Mouse (Mus musculus) ovary, postnatal 36 days (tissue): ENCODE results near the gene Emc6.

Experiments
- DNase-seq: peaks from one replicate; pipeline ENCODE4 v3.0.0; 2022; ENCODE audit warnings: low spot score, mixed read lengths

Gene Emc6

DNA sequence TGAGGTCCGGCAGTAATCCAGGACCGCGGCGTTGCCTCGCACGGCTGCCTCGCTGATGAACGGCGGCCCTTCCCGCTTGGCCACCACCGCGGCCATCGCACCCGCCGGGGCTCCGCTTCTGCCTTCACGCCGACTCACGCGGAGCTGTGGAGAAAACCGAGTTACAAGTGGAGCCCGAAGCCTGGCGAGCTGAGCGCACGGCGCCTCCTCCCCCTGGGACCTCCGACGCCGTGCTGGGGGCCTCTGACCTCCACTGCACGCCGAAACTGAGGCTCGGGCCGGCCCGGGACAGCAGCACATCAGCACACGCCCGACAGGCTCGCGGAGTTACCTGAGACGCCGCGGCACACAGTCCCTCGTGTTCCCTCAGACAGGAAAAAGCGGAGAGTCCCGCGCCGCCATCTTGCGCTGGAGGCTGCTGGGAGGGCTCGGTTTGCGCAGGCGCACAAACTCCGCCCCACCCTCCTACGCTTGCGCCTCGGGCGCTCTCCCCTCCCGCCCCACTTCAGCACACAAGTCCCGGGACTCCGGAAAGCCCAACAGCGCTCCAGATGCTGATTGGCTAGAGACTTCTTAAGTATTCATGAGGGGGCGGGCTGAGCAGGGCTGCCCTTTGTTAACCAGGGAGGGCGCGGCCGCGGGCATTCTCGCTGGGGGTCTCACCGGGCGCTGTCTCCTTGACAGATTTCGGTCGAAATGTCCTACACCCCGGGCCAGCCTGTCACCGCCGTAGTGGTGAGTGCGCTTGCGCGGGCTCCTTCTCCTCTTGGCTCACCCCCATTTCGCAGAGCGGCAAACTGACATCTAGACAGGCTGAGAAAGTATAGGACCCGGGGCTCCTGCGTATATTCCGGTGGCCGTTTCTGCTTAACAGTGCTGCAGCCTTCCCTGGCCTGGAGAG, at the start of gene Emc6, which contains the start of gene Tax1bp3:
TSS of gene Emc6 (minus strand) at position 430 of the 901 bp plus-strand sequence.
TSS of gene Tax1bp3 (plus strand) at position 476 of the 901 bp plus-strand sequence.
- DNase-seq, result peak; percentile 96

DNA sequence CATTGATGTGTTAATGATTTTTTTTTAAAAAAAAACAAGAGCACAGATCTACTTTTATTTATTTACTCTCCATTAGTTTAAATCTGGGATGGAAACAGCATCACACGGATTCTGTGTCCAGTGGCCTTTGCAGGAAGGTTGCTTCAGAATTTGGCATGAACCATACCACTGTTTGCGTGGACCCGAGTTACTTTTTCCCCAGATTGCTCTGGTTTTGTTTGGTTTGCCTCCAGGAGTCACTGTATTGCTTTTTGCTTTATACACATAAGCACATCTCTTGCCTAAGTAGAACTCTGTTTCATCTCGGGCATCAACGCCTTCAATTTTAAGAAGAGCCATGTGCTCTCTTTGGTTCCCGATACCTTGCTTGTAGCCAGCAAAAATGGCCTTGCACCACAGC, 49.0 kb upstream of the Emc6 start:
- no peak for DNase-seq

DNA sequence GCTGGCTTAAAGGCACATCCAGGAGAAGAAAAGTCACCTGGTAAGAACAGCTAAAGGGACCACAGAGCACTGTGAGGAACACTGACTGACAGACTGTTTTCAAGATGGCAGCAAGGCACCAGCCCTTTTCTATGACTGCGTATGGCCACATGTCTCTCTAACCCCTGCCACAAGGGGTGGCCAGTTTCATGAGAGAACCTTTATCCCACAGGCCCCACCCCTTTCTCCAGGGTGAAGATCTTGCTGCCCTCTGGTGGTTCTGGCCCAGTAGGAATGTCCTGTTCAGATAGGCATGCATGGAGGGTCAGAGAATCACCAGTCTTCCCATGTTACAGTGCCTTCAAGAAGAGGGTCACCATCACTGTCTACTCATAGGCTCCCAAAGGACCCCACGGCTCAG, 47.1 kb upstream of the Emc6 start:
- DNase-seq, result no peak

DNA sequence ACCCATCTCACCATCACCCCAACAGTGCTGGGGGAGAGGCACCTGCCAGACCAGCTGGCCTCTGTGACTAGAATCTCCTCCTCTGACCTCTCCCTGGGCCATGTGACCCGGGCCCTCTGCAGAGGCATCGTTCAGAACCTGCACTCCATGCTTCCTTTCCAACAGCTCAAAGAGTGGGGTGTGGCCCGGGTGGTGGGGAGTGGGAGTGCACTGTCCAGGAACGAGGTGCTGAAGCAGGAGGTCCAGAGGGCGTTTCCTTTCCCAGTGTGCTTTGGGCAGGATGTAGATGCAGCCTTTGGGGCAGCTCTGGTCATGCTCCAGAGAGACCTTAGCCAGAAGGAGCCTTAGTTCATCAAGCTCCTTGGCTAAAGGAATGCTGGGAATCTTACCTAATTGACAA, 46.0 kb upstream of the Emc6 start:
- no peak for DNase-seq

DNA sequence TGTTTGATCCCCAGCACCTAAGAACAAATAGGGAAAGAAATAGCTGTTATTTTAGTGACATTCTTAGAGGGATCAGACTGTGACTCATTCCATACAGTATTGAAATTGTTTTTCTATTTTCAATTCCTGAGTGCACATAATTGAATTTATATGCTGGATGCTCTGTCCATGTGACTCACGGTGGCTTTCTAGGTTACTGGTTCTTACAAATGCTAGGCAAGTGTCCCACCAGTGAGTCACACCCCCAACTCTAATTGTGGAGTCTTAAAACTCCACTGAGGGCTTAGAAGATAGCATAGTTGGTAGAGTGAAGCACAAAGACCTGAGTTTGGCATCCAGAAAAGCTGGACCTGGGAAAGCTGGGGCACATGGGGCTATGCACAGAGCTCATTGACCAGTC, 43.8 kb upstream of the Emc6 start:
- DNase-seq, result no peak

DNA sequence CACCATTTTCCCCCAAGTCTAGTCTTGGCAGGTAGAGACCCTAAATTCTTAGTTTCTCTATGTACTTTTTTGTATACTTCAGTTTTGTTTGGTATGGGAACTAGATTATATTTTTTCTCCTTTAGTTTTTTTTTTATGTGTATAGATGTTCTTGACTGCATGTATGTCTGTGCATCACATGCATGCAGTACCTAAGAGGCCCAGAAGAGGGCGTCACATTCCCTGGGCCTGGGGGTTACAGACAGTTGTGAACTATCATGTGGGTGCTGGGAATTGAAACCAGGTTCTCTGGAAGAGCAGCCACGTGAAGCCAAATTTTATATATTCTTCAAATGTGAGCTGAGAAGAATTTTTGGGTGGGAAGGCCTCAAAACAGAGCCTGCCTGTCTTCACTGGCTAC, 42.8 kb upstream of the Emc6 start:
- DNase-seq, result no peak

DNA sequence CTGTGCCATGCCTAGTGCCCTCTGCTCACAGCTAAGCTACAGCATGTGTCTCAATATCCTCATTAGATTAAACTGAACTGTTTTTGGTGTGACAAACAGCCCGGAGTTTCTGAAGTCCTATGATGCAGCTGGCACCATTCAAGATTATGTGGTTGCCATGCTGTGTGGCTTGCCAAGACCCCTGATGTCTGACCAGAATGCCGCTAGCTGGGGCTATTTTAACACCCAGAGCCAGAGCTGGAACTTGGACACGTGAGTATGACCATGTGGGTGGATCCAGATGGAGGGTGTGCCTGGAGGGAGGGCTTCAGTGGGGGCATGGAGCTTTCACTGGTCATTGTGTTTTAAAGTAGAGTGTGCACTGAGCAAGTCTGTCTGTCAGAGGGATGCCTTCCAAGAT, 37.1 kb upstream of the Emc6 start:
- DNase-seq, result no peak

DNA sequence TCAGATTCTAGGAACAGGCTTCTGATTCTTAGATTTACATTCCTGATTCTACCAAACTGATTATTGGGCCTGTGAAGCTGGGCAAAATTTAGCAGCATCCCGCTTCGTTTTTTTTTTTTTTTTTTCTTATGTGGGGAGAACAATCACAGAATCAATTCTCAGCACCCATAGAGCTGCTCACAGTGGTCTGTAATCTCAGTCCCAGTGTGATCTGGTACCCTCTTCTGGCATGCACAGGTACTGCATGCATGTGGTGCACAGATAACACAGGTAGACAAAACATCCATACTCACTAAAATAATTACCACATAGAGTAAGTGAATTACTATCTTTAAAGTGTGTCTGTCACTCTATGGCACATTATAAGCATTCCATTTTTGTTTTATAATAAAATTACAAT, 30.8 kb upstream of the Emc6 start:
- DNase-seq, result no peak

DNA sequence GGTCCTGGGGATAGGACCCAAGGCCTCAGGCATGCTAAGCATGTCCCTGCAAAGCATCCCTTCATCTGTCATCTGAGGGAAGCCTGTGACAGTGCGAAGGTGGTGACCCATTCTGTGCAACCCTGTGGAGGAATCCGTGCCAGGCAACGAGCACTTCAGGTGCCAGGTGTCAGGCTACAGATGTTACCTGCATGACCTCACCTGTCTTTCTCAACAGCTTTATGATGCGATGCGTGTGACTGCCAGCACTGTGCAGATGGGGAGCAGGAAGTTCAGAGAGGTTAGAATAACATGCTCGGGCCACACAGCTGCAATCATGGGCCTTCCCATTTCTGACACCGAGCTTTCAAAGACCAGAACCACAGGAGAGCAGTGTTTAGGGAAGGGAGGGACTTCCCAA, 28.4 kb upstream of the Emc6 start:
- DNase-seq, result no peak

DNA sequence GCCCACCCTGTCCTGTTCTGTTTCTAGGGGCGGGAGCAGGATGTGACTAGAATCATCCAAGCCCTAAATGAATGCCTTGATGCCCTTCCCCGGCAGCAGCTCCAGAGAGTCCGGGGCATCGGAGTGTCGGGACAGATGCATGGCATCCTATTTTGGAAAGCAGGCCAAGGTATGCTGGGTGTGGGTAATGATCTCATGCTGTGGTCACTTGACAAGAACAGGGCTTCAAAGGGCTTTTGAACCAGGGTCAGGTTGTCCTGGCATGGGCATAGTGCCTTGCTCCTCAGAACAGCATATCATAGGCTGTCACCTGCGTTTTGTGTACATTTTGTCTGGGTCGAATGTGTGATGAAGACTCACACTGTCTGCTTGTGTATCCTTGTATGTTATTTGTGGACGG, 27.1 kb upstream of the Emc6 start:
- no peak for DNase-seq

DNA sequence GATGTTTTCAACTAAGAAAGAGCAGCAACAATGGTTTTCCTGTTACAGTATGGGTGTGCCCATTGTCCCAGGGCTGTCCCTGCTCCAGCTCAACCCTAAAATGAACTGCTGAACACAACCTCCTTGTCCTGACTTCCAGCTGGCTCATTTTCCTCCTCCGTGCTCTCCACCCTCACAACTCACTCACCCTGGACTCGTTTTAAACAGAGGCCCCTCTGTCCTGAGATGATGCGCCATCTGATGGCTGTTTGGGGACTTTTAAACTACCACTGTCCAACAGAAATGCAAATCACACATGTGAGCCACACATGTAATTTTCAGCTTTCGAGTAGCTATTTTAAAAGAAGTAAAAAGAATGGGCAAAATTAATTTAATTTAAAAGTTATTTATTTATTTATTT, 24.8 kb upstream of the Emc6 start:
- DNase-seq, result no peak

DNA sequence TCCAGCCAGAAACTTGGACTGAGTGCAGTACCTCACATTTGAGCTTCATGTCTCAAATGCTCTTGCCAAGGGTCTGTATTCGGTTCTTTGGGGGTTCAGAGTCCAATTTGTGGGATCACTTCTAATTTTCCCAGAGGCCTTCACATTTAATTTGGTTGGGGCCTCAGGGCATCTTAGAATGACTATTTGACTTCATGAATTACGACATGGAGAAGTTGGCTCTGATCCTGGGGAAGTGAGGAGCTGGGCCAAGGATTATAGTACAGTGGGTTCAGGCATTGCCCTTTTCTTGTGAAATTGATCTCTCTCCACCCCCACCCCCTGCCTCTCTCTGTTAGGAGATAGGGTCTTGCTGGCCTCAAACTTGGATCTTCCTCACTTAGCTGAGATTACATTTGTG, 24.2 kb upstream of the Emc6 start:
- no peak for DNase-seq

DNA sequence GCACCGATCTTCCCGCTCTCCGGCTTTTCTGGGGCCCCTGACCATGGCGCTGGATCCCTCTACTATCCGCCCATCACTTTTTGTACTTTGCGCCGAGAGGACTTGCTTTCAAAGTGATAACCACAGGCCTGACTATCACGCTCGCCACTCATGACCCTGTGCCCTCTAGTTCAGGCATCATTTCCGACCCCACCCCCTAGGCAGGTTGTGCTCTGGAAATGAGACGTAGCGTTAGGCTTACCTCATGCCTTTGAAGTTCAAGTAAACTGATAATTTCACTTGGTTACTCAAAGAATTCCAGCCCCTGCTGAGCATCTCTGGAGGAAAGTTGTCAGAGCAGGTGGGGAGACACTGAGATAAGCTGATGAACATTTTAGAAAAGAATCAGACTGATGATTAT, 23.0 kb upstream of the Emc6 start:
- DNase-seq, result no peak

DNA sequence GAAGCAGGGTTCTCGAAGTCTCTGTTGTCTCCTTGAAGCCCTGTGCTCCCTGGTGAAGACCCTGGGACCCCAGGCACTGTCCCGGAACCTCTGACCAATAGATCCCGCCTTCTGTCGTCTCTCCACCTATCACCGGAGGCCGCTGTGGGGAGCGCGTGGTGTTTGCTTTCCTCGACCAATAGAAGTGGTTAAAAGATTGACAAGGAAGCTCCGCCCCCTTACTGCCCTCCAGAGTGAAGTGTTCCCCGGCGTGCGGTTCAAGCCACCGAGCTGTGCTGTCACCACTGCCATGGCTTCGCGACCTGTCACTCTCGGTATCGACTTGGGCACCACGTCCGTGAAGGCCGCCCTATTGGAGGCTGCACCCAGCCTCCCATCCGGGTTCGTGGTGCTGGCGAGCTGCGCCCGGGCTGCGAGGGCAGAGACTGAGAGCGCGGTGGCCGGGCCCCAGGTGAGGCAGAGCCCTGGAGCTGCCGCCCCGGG, 22.4 kb upstream of the Emc6 start, which contains the start of gene Shpk:
TSS of gene Shpk (plus strand) at position 231 of the 483 bp plus-strand sequence.
- peak; percentile 90 for DNase-seq

DNA sequence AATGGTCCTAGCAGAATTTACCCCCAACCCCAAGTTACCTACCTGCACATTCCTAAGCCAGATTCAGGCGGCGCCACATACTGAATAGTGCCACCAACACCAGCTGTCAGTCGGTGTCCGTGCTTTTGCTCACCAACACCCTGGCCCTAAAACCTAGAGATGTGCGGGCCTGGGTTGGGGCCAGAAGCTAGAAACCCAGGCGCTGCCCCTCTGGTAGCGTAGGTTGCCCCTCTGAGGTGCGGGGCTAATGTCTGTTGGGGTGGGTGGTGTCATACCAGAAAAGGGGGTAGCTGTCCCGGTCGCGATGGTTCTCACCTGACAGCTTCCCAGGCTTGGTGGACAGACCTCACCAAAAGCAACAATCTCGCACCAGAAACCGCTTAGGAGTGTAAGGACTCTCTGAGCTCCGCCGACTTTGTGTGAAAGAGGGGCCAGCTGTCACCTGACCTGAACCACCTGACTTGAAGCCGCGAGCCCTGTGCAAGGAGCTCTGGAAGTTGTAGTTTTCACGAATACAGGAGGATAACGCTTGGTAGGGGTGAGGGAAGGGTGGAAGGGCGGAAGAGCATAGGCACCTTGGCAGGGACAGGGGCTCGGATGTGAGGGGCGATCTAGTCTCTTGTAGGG, 21.9 kb upstream of the Emc6 start, which contains the start of gene Ctns:
TSS of gene Ctns (minus strand) at position 440 of the 627 bp plus-strand sequence.
- no peak for DNase-seq

DNA sequence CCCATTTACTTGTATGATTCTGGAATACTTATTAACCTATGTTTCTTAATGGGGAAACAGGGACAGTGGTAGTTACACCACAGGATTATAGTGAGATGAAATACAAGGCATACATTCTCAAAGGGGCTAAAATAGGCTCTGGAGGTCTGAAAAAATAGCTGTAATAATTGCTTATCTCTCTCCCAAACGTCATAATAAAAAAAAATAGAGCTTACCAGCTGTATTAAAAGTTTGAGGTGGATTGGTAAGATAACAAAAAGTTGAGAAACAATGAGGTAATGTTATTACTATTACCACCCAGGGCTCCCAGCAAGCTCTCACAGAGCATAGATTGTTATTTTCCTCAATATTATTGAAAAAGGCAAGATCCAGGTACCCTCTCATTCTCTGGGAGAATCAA, 21.4 kb upstream of the Emc6 start:
- no peak for DNase-seq

DNA sequence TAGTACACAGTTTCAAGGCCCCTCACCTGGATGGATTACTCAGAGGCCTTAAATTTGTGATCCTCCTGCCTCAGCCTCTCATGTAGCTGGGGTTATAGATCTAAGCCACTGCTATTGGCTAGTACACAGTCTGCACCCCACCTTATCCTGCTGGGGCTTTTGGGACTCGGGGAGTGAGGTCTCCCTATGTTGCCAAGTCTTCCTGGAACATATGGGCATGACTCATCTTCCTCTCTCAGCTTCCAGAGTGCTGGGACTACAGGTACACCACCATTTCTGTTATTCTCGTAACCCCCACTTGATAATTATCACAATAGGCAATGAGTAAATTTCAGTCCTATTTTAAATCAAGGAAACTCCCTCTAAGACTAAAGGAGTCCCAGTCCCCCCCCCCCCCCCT, 17.6 kb upstream of the Emc6 start:
- DNase-seq, result no peak

DNA sequence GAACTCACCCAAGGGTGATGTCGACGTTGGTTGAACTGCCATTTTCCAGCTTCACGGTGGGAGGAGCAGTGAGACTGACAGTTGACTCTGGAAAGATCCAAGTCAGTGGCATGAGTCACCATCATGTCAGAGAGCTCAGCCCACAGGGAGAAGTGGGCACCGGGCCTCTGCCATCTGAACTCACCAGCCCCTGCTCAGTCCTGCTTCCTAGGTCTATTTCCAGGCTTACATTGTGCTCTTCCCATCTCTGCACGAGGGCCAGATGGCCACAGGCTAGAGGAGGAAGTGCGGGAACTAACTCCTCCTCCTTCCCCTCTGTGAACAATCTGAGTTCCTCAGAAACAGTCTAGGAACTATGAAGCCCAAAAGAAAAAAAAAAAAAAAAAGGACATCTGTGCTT, 16.2 kb upstream of the Emc6 start:
- no peak for DNase-seq

DNA sequence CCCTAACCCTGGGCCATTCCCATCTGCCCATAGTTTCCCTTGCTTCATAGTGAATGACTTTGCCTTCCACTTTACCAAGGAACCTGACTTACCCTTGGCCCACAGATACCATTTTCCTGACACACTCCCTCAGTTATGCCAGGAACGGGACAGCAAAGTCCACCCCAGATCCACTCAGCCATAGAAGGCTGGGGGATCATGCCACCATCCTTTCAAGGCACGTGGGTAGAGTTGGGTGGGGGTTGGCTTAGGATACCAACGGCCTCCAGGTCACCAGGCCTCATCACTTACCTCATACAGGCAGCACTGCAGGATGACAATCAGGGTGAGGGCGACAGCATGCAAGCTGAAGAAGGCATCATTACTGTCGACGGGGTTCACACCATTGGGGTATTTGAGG, 10.4 kb upstream of the Emc6 start:
- no peak for DNase-seq

DNA sequence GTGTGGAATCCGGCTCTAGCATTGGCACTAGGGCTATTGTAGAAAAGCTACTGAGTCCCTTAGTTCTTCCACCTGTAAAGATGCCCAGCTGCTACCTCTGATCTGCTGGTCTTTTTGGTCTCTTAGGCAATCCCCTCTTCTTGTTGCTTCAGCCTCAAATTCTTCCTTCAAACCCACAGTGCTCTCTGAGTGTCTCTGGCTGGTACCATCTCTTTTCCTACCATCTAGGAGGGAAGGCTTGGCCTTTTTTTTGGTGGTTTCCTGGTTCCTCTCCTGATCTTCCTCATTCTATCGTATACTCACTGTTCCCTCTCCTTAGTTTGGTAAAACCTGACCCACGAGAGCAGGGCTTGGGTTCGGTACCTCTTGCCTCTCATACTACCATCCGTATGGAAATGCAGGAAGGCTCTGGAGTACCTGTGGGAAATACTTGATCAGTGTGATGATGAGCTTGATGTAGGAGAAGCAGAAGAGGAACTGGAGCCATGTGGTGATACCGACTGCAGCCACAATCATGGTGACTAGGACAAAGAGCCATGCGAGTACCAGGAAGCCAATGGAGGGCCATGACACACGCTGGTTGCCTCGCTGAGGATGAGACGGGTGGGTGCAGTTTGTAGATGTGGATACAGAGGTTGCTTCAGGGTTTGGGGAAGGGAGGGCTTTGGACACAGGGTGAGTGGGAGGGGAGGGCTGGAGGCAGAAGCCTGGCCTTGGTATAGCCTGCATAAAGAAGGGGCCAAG, 9.2 kb upstream of the Emc6 start:
- no peak for DNase-seq

DNA sequence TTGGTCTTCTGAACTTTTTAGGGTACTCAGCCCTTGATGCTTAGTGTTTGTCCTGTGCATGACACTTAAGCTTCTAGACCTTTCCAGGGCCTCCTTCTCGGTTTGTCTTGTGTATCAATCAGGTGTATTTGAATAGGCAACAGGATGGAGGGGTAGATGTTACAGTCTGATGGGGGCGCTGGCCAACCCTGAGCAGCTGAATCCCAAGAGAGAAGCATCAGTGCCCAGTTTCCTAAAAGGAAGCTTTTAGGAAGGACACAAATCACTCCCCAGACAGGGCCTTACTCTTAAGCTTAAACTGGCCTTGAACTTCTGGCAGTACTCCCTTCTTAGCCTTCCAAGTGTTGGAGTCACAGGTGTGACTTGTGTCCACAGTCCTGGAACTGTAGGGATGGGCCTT, 1.1 kb upstream of the Emc6 start:
- no peak for DNase-seq

DNA sequence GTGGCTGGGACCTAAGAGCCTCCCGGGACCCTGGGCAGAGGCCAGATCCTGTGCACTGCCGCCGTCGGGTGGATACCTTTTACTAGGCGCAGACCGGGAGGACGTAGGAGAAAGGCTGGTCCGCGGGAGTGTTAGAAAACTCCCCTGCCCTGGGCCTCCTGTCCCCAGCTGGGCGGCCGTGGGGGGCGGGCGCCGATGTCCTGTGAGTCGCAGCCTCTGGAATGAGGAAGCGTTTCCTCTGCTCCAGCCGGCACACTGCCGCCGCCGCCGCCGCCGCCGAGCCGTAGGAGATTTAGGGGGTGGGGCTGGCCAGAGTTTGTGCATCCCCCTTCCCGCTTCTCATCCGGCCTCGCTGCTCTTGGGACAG, 655 bp upstream of the Emc6 start:
- DNase-seq, result peak; percentile 73

DNA sequence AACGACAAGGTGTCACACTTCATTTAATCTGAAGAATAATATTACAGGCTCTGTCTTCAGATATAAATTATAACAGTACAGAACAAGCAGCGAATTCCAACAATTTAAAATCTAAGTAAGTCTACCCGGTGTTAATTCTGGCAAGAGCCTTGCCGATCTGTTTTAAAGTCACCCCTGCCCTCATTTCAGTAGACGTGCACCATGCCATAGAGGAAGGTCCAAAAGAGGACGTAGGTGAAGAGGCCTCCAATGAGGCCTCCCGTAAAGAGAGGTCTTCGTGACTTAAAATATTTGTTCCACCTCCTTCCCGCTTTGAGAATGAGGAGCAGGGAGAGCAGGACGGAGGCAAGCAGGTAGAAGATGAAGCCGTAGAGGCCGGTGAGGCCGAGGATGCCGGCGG, 651 bp downstream of the Emc6 start:
- no peak for DNase-seq
